Mouse (Mus musculus): Measurements from ENCODE around the gene Ndufa4l2. TPM values are rescaled to one million over a fixed set of nuclear protein-coding genes. Genes with fewer than 3 reads are reported as not detected.

Ndufa4l2 gene
- polyA plus RNA-seq, 1 experiment from 2014 or later: 64.6 TPM

- H3K27me3 ChIP-seq (replicated peaks; ENCODE audit: control insufficient read depth, insufficient read depth, low read length): peaks cover 46% of the 10 kb centered on the region
Observed at GRCm38 (mm10) chr10:127515271-127515982, 660 bp downstream of the Ndufa4l2 start.

GRCm38 (mm10) chr10:127515983-127516459 is 1.3 kb downstream of the Ndufa4l2 start:
- H3K4me3 ChIP-seq (ENCODE audit: low read length): peak overlapping the region; percentile 18

More at GRCm38 (mm10) chr10:127515271-127515982, 660 bp downstream of the Ndufa4l2 start:
- H3K9ac ChIP-seq (ENCODE audit: low read depth, low read length): peak overlapping the region; percentile 48; the same call in 1 of the 2 replicates
- H3K4me2 ChIP-seq (ENCODE audit: low read depth, low read length): peak overlapping the region; percentile 41
- H3K27ac ChIP-seq (ENCODE audit: low read length): peak overlapping the region; percentile 83
- H3K9me3 ChIP-seq (ENCODE audit: control insufficient read depth, low read length): no peaks in the 10 kb centered on the region
- WGBS: 36% methylated on average over 9 of the region's 9 CpGs
- H3K36me3 ChIP-seq (ENCODE audit: control insufficient read depth, insufficient read depth, low read length): peaks cover 25% of the 10 kb centered on the region
- H3K4me1 ChIP-seq (ENCODE audit: control insufficient read depth, insufficient read depth, low read length): peaks cover 62% of the 10 kb centered on the region
- ATAC-seq: no peak
- H3K4me3 ChIP-seq (ENCODE audit: low read length): peak overlapping the region; percentile 18

GRCm38 (mm10) chr10:127516576-127517260 is 2.0 kb downstream of the Ndufa4l2 start:
- peak overlapping the region; percentile 48 for H3K9ac ChIP-seq (ENCODE audit: low read depth, low read length)
- peak; percentile 64 for ATAC-seq
- peaks cover 35% of the 10 kb centered on the region for H3K27me3 ChIP-seq (replicated peaks; ENCODE audit: control insufficient read depth, insufficient read depth, low read length)
- peak overlapping the region; percentile 18 for H3K4me3 ChIP-seq (ENCODE audit: low read length)
- H3K9me3 ChIP-seq (ENCODE audit: control insufficient read depth, low read length): no peaks in the 10 kb centered on the region
- H3K4me2 ChIP-seq (ENCODE audit: low read depth, low read length): peak overlapping the region; percentile 41
- peak overlapping the region; percentile 83 for H3K27ac ChIP-seq (ENCODE audit: low read length)
- H3K4me1 ChIP-seq (ENCODE audit: control insufficient read depth, insufficient read depth, low read length): peaks cover 67% of the 10 kb centered on the region
- 17% methylated on average over 30 of the region's 30 CpGs for WGBS
- H3K36me3 ChIP-seq (ENCODE audit: control insufficient read depth, insufficient read depth, low read length): peaks cover 29% of the 10 kb centered on the region

More at GRCm38 (mm10) chr10:127515983-127516459, 1.3 kb downstream of the Ndufa4l2 start:
- ATAC-seq: peak; percentile 16
- 26% methylated on average over 8 of the region's 8 CpGs for WGBS
- peaks cover 41% of the 10 kb centered on the region for H3K27me3 ChIP-seq (replicated peaks; ENCODE audit: control insufficient read depth, insufficient read depth, low read length)
- H3K4me2 ChIP-seq (ENCODE audit: low read depth, low read length): peak overlapping the region; percentile 41
- H3K36me3 ChIP-seq (ENCODE audit: control insufficient read depth, insufficient read depth, low read length): peaks cover 29% of the 10 kb centered on the region
- H3K27ac ChIP-seq (ENCODE audit: low read length): peak overlapping the region; percentile 83
- peak overlapping the region; percentile 48 for H3K9ac ChIP-seq (ENCODE audit: low read depth, low read length)
- H3K9me3 ChIP-seq (ENCODE audit: control insufficient read depth, low read length): no peaks in the 10 kb centered on the region
- peaks cover 67% of the 10 kb centered on the region for H3K4me1 ChIP-seq (ENCODE audit: control insufficient read depth, insufficient read depth, low read length)

GRCm38 (mm10) chr10:127517941-127518340 is 3.2 kb downstream of the Ndufa4l2 start:
- no peak for ATAC-seq
- 92% methylated on average over 22 of the region's 22 CpGs for WGBS
- H3K4me2 ChIP-seq (ENCODE audit: low read depth, low read length): no peak overlapping the region
- H3K27ac ChIP-seq (ENCODE audit: low read length): no peak overlapping the region
- H3K36me3 ChIP-seq (ENCODE audit: control insufficient read depth, insufficient read depth, low read length): peaks cover 29% of the 10 kb centered on the region
- peaks cover 59% of the 10 kb centered on the region for H3K4me1 ChIP-seq (ENCODE audit: control insufficient read depth, insufficient read depth, low read length)
- no peak overlapping the region for H3K4me3 ChIP-seq (ENCODE audit: low read length)
- H3K27me3 ChIP-seq (replicated peaks; ENCODE audit: control insufficient read depth, insufficient read depth, low read length): peaks cover 25% of the 10 kb centered on the region
- no peaks in the 10 kb centered on the region for H3K9me3 ChIP-seq (ENCODE audit: control insufficient read depth, low read length)
- H3K9ac ChIP-seq (ENCODE audit: low read depth, low read length): no peak overlapping the region

- 92% methylated on average over 26 of the region's 26 CpGs for WGBS
- ATAC-seq: no peak
- no peak overlapping the region for H3K9ac ChIP-seq (ENCODE audit: low read depth, low read length)
Observed at GRCm38 (mm10) chr10:127519041-127519701, 4.4 kb downstream of the Ndufa4l2 start.

GRCm38 (mm10) chr10:127519903-127520713 is 5.3 kb downstream of the Ndufa4l2 start:
- Histone ChIP-seq H3K9ac (ENCODE audit: low read depth, low read length) (no peak overlapping the region), H3K27me3 (replicated peaks; ENCODE audit: control insufficient read depth, insufficient read depth, low read length) (peaks cover 22% of the 10 kb centered on the region), H3K9me3 (ENCODE audit: control insufficient read depth, low read length) (no peaks in the 10 kb centered on the region), H3K4me3 (ENCODE audit: low read length) (no peak overlapping the region), H3K36me3 (ENCODE audit: control insufficient read depth, insufficient read depth, low read length) (peaks cover 29% of the 10 kb centered on the region), H3K27ac (ENCODE audit: low read length) (no peak overlapping the region), H3K4me2 (ENCODE audit: low read depth, low read length) (peak overlapping the region; percentile 77), H3K4me1 (ENCODE audit: control insufficient read depth, insufficient read depth, low read length) (peaks cover 40% of the 10 kb centered on the region)
- 94% methylated on average over 37 of the region's 37 CpGs for WGBS
- ATAC-seq: no peak

More at GRCm38 (mm10) chr10:127519041-127519701, 4.4 kb downstream of the Ndufa4l2 start:
- H3K27me3 ChIP-seq (replicated peaks; ENCODE audit: control insufficient read depth, insufficient read depth, low read length): peaks cover 20% of the 10 kb centered on the region
- no peak overlapping the region for H3K27ac ChIP-seq (ENCODE audit: low read length)
- H3K9me3 ChIP-seq (ENCODE audit: control insufficient read depth, low read length): no peaks in the 10 kb centered on the region
- no peak overlapping the region for H3K4me3 ChIP-seq (ENCODE audit: low read length)
- H3K36me3 ChIP-seq (ENCODE audit: control insufficient read depth, insufficient read depth, low read length): peaks cover 29% of the 10 kb centered on the region
- no peak overlapping the region for H3K4me2 ChIP-seq (ENCODE audit: low read depth, low read length)
- H3K4me1 ChIP-seq (ENCODE audit: control insufficient read depth, insufficient read depth, low read length): peaks cover 48% of the 10 kb centered on the region

- 81% methylated on average over 20 of the region's 20 CpGs for WGBS
- Histone ChIP-seq H3K9ac (ENCODE audit: low read depth, low read length) (peak overlapping the region; percentile 70), H3K27ac (ENCODE audit: low read length) (no peak overlapping the region), H3K4me2 (ENCODE audit: low read depth, low read length) (peak overlapping the region; percentile 77), H3K4me1 (ENCODE audit: control insufficient read depth, insufficient read depth, low read length) (peaks cover 33% of the 10 kb centered on the region), H3K4me3 (ENCODE audit: low read length) (peak overlapping the region; percentile 63), H3K27me3 (replicated peaks; ENCODE audit: control insufficient read depth, insufficient read depth, low read length) (peaks cover 22% of the 10 kb centered on the region), H3K9me3 (ENCODE audit: control insufficient read depth, low read length) (no peaks in the 10 kb centered on the region), H3K36me3 (ENCODE audit: control insufficient read depth, insufficient read depth, low read length) (peaks cover 29% of the 10 kb centered on the region)
- ATAC-seq: no peak
Observed at GRCm38 (mm10) chr10:127520714-127521357, 6.1 kb downstream of the Ndufa4l2 start.

GRCm38 (mm10) chr10:127521611-127522080 is 6.9 kb downstream of the Ndufa4l2 start:
- peaks cover 34% of the 10 kb centered on the region for H3K4me1 ChIP-seq (ENCODE audit: control insufficient read depth, insufficient read depth, low read length)
- H3K9ac ChIP-seq (ENCODE audit: low read depth, low read length): peak overlapping the region; percentile 70
- H3K4me2 ChIP-seq (ENCODE audit: low read depth, low read length): peak overlapping the region; percentile 77
- H3K4me3 ChIP-seq (ENCODE audit: low read length): peak overlapping the region; percentile 63
- ATAC-seq: peak; percentile 14
- peaks cover 30% of the 10 kb centered on the region for H3K27me3 ChIP-seq (replicated peaks; ENCODE audit: control insufficient read depth, insufficient read depth, low read length)
- WGBS: 5% methylated on average over 12 of the region's 12 CpGs
- peaks cover 29% of the 10 kb centered on the region for H3K36me3 ChIP-seq (ENCODE audit: control insufficient read depth, insufficient read depth, low read length)
- 0 out of 2 replicates have a peak overlapping the region, but pooled peaks have one; percentile 11 for H3K27ac ChIP-seq (ENCODE audit: low read length)
- no peaks in the 10 kb centered on the region for H3K9me3 ChIP-seq (ENCODE audit: control insufficient read depth, low read length)

All from intestine, embryonic 16.5 days (tissue).